Mouse (Mus musculus): ENCODE data around the gene Mreg. TPM values are rescaled to one million over a fixed set of nuclear protein-coding genes. Genes with fewer than 3 reads are reported as not detected.
"Not testable (repeated sequence)": the region's sequence is repeated elsewhere in the genome, so short reads cannot be mapped to it uniquely, and the experiment has no call there.

The Mreg gene
- total and polyA plus RNA-seq, 2 experiments = 19.5 to 43.1 TPM

GRCm38 (mm10) chr1:72253881-72254491 lies 41.9 kb upstream of the Mreg start:
- DNase-seq (ENCODE audit: extremely low read depth, low read depth, low spot score) = no peak
- H3K79me2 ChIP-seq (ENCODE audit: control insufficient read depth, insufficient read depth, low read length) = no peaks in the 10 kb centered on the region
- H3K4me3 ChIP-seq (ENCODE audit: insufficient read depth, low read depth, low read length) = no peak overlapping the region
- H3K4me1 ChIP-seq (ENCODE audit: control insufficient read depth, insufficient read depth, low read length) = no peaks in the 10 kb centered on the region; the same call in 1 of the 2 replicates
- 58% methylated on average over 11 of the region's 11 CpGs for WGBS
- TF ChIP-seq POLR2A (IDR thresholded peaks at IDR 0.05; ENCODE audit: extremely low read depth, insufficient read depth, low read length) (no peak), CTCF (IDR thresholded peaks at IDR 0.05; ENCODE audit: low read depth, low read length) (no peak)
- H3K9ac ChIP-seq (ENCODE audit: low read depth, low read length) = no peak overlapping the region
- H3K27me3 ChIP-seq (ENCODE audit: control insufficient read depth, insufficient read depth, low read length) = no peaks in the 10 kb centered on the region
- no peak overlapping the region for H3K27ac ChIP-seq (replicated peaks; ENCODE audit: insufficient read depth, low read depth, low read length)
- peaks cover 4% of the 10 kb centered on the region for H3K36me3 ChIP-seq (ENCODE audit: control insufficient read depth, insufficient read depth, low read length)

GRCm38 (mm10) chr1:72251806-72252205 lies 39.7 kb upstream of the Mreg start:
- Histone ChIP-seq H3K9ac (ENCODE audit: low read depth, low read length) (no peak overlapping the region), H3K79me2 (ENCODE audit: control insufficient read depth, insufficient read depth, low read length) (no peaks in the 10 kb centered on the region), H3K27ac (replicated peaks; ENCODE audit: insufficient read depth, low read depth, low read length) (no peak overlapping the region), H3K27me3 (ENCODE audit: control insufficient read depth, insufficient read depth, low read length) (no peaks in the 10 kb centered on the region), H3K4me1 (ENCODE audit: control insufficient read depth, insufficient read depth, low read length) (no peaks in the 10 kb centered on the region), H3K36me3 (ENCODE audit: control insufficient read depth, insufficient read depth, low read length) (peaks cover 2% of the 10 kb centered on the region; the same call in 1 of the 2 replicates), H3K4me3 (ENCODE audit: insufficient read depth, low read depth, low read length) (no peak overlapping the region)
- 100% methylated on average over 1 of the region's 1 CpGs for WGBS
- DNase-seq (ENCODE audit: extremely low read depth, low read depth, low spot score) = no peak
- TF ChIP-seq POLR2A (IDR thresholded peaks at IDR 0.05; ENCODE audit: extremely low read depth, insufficient read depth, low read length) = no peak
- no peak for TF ChIP-seq CTCF (IDR thresholded peaks at IDR 0.05; ENCODE audit: low read depth, low read length)

GRCm38 (mm10) chr1:72248226-72248737 lies 36.2 kb upstream of the Mreg start:
- H3K27me3 ChIP-seq (ENCODE audit: control insufficient read depth, insufficient read depth, low read length); H3K79me2 ChIP-seq (ENCODE audit: control insufficient read depth, insufficient read depth, low read length): not testable (repeated sequence)
- WGBS = 68% methylated on average over 9 of the region's 9 CpGs

GRCm38 (mm10) chr1:72244317-72245036 lies 32.4 kb upstream of the Mreg start:
- Histone ChIP-seq H3K4me3 (ENCODE audit: insufficient read depth, low read depth, low read length) (no peak overlapping the region), H3K4me1 (ENCODE audit: control insufficient read depth, insufficient read depth, low read length) (no peaks in the 10 kb centered on the region), H3K27me3 (ENCODE audit: control insufficient read depth, insufficient read depth, low read length) (no peaks in the 10 kb centered on the region), H3K36me3 (ENCODE audit: control insufficient read depth, insufficient read depth, low read length) (no peaks in the 10 kb centered on the region), H3K27ac (replicated peaks; ENCODE audit: insufficient read depth, low read depth, low read length) (no peak overlapping the region), H3K79me2 (ENCODE audit: control insufficient read depth, insufficient read depth, low read length) (no peaks in the 10 kb centered on the region), H3K9ac (ENCODE audit: low read depth, low read length) (no peak overlapping the region)
- peak; percentile 91 for DNase-seq (ENCODE audit: extremely low read depth, low read depth, low spot score)
- TF ChIP-seq POLR2A (IDR thresholded peaks at IDR 0.05; ENCODE audit: extremely low read depth, insufficient read depth, low read length) (peak; percentile 36; the same call in 1 of the 2 replicates), CTCF (IDR thresholded peaks at IDR 0.05; ENCODE audit: low read depth, low read length) (no peak)
- 3% methylated on average over 12 of the region's 12 CpGs for WGBS

More at GRCm38 (mm10) chr1:72248226-72248737, 36.2 kb upstream of the Mreg start:
- H3K36me3 ChIP-seq (ENCODE audit: control insufficient read depth, insufficient read depth, low read length); DNase-seq (ENCODE audit: extremely low read depth, low read depth, low spot score); H3K4me3 ChIP-seq (ENCODE audit: insufficient read depth, low read depth, low read length); H3K4me1 ChIP-seq (ENCODE audit: control insufficient read depth, insufficient read depth, low read length); H3K9ac ChIP-seq (ENCODE audit: low read depth, low read length); H3K27ac ChIP-seq (replicated peaks; ENCODE audit: insufficient read depth, low read depth, low read length): not testable (repeated sequence)

GRCm38 (mm10) chr1:72243656-72244316 lies 31.7 kb upstream of the Mreg start:
- Histone ChIP-seq H3K9ac (ENCODE audit: low read depth, low read length) (peak overlapping the region; percentile 93), H3K79me2 (ENCODE audit: control insufficient read depth, insufficient read depth, low read length) (no peaks in the 10 kb centered on the region), H3K36me3 (ENCODE audit: control insufficient read depth, insufficient read depth, low read length) (no peaks in the 10 kb centered on the region), H3K4me1 (ENCODE audit: control insufficient read depth, insufficient read depth, low read length) (no peaks in the 10 kb centered on the region), H3K27ac (replicated peaks; ENCODE audit: insufficient read depth, low read depth, low read length) (peak overlapping the region; percentile 89), H3K27me3 (ENCODE audit: control insufficient read depth, insufficient read depth, low read length) (no peaks in the 10 kb centered on the region), H3K4me3 (ENCODE audit: insufficient read depth, low read depth, low read length) (peak overlapping the region; percentile 65)
- 1% methylated on average over 47 of the region's 47 CpGs for WGBS
- DNase-seq (ENCODE audit: extremely low read depth, low read depth, low spot score) = peak; percentile 85
- no peak for TF ChIP-seq CTCF (IDR thresholded peaks at IDR 0.05; ENCODE audit: low read depth, low read length)
- TF ChIP-seq POLR2A (IDR thresholded peaks at IDR 0.05; ENCODE audit: extremely low read depth, insufficient read depth, low read length) = peak; percentile 96; the same call in 1 of the 2 replicates

Data from liver, adult 2 months (tissue).